Mouse (Mus musculus): ENCODE results near the gene Rpp21. TPM values are rescaled to one million over a fixed set of nuclear protein-coding genes. Genes with fewer than 3 reads are reported as not detected.

Rpp21 gene
- polyA plus RNA-seq (2015; fragmentation: Nextera tagmentation; extraction: Ambion mirVana), result 73.2 and 89.1 TPM in 2 replicates

GRCm38 (mm10) chr17:36257969-36258368 lies at the start of gene Rpp21:
Gene Rpp21, minus strand, starts transcription at chr17:36258069.
- Histone ChIP-seq H3K9me3 (replicated peaks; ENCODE audit: control insufficient read depth, low read length) (no peaks in the 10 kb centered on the region), H3K27me3 (ENCODE audit: control insufficient read depth, insufficient read depth, low read length) (no peaks in the 10 kb centered on the region), H3K4me3 (ENCODE audit: low read length) (peak within 1 kb of the TSS; percentile 76), H3K4me1 (ENCODE audit: control insufficient read depth, insufficient read depth, low read length) (0 out of 2 replicates have a peak, but pooled peaks cover 2% of the 10 kb centered on the region), H3K27ac (ENCODE audit: low read length) (peak within 1 kb of the TSS; percentile 85), H3K36me3 (ENCODE audit: control insufficient read depth, insufficient read depth) (peaks cover 35% of the 10 kb centered on the region), H3K9ac (ENCODE audit: low read length) (peak within 1 kb of the TSS; percentile 86), H3K4me2 (ENCODE audit: low read depth, low read length) (peak within 1 kb of the TSS; percentile 61)
- 52% methylated on average over 6 of the region's 6 CpGs for WGBS
- ATAC-seq (replicated peaks; ENCODE audit: extremely low read depth, insufficient read depth, low FRiP score), result no peak

GRCm38 (mm10) chr17:36286390-36286789 lies 28.5 kb upstream of the Rpp21 start, which contains the start of gene H2-M10.2:
Gene H2-M10.2, minus strand, starts transcription at chr17:36286490.
- WGBS, result 88% methylated on average over 2 of the region's 2 CpGs
- Histone ChIP-seq H3K27me3 (ENCODE audit: control insufficient read depth, insufficient read depth, low read length) (no peaks in the 10 kb centered on the region), H3K9ac (ENCODE audit: low read length) (no peak within 1 kb of the TSS), H3K4me1 (ENCODE audit: control insufficient read depth, insufficient read depth, low read length) (no peaks in the 10 kb centered on the region), H3K36me3 (ENCODE audit: control insufficient read depth, insufficient read depth) (peaks cover 7% of the 10 kb centered on the region; the same call in 1 of the 2 replicates), H3K27ac (ENCODE audit: low read length) (no peak within 1 kb of the TSS), H3K9me3 (replicated peaks; ENCODE audit: control insufficient read depth, low read length) (no peaks in the 10 kb centered on the region; the same call in none of the 2 replicates), H3K4me3 (ENCODE audit: low read length) (no peak within 1 kb of the TSS), H3K4me2 (ENCODE audit: low read depth, low read length) (no peak within 1 kb of the TSS)
- no peak for ATAC-seq (replicated peaks; ENCODE audit: extremely low read depth, insufficient read depth, low FRiP score)

GRCm38 (mm10) chr17:36281521-36282245 lies 23.8 kb upstream of the Rpp21 start:
- H3K4me1 ChIP-seq (ENCODE audit: control insufficient read depth, insufficient read depth, low read length), result no peaks in the 10 kb centered on the region
- H3K27me3 ChIP-seq (ENCODE audit: control insufficient read depth, insufficient read depth, low read length), result no peaks in the 10 kb centered on the region
- no peak overlapping the region for H3K4me2 ChIP-seq (ENCODE audit: low read depth, low read length)
- H3K27ac ChIP-seq (ENCODE audit: low read length), result no peak overlapping the region
- no peak overlapping the region for H3K9ac ChIP-seq (ENCODE audit: low read length)
- no peak for ATAC-seq (replicated peaks; ENCODE audit: extremely low read depth, insufficient read depth, low FRiP score)
- H3K4me3 ChIP-seq (ENCODE audit: low read length), result no peak overlapping the region
- H3K36me3 ChIP-seq (ENCODE audit: control insufficient read depth, insufficient read depth), result peaks cover 23% of the 10 kb centered on the region
- H3K9me3 ChIP-seq (replicated peaks; ENCODE audit: control insufficient read depth, low read length), result no peaks in the 10 kb centered on the region; the same call in none of the 2 replicates
- WGBS, result 93% methylated on average over 4 of the region's 4 CpGs

GRCm38 (mm10) chr17:36274776-36275175 lies 16.9 kb upstream of the Rpp21 start:
- no peak overlapping the region for H3K27ac ChIP-seq (ENCODE audit: low read length)
- H3K9ac ChIP-seq (ENCODE audit: low read length), result no peak overlapping the region
- H3K27me3 ChIP-seq (ENCODE audit: control insufficient read depth, insufficient read depth, low read length), result no peaks in the 10 kb centered on the region
- no peak overlapping the region for H3K4me2 ChIP-seq (ENCODE audit: low read depth, low read length)
- H3K9me3 ChIP-seq (replicated peaks; ENCODE audit: control insufficient read depth, low read length), result no peaks in the 10 kb centered on the region
- no peak for ATAC-seq (replicated peaks; ENCODE audit: extremely low read depth, insufficient read depth, low FRiP score)
- WGBS, result 84% methylated on average over 4 of the region's 4 CpGs
- H3K4me3 ChIP-seq (ENCODE audit: low read length), result no peak overlapping the region
- peaks cover 21% of the 10 kb centered on the region for H3K4me1 ChIP-seq (ENCODE audit: control insufficient read depth, insufficient read depth, low read length)
- peaks cover 11% of the 10 kb centered on the region; the same call in 1 of the 2 replicates for H3K36me3 ChIP-seq (ENCODE audit: control insufficient read depth, insufficient read depth)

GRCm38 (mm10) chr17:36273796-36274195 lies 15.9 kb upstream of the Rpp21 start:
- no peak overlapping the region for H3K4me3 ChIP-seq (ENCODE audit: low read length)
- ATAC-seq (replicated peaks; ENCODE audit: extremely low read depth, insufficient read depth, low FRiP score), result no peak
- H3K4me2 ChIP-seq (ENCODE audit: low read depth, low read length), result no peak overlapping the region
- peaks cover 21% of the 10 kb centered on the region for H3K4me1 ChIP-seq (ENCODE audit: control insufficient read depth, insufficient read depth, low read length)
- H3K27ac ChIP-seq (ENCODE audit: low read length), result no peak overlapping the region
- H3K27me3 ChIP-seq (ENCODE audit: control insufficient read depth, insufficient read depth, low read length), result no peaks in the 10 kb centered on the region
- no peaks in the 10 kb centered on the region for H3K9me3 ChIP-seq (replicated peaks; ENCODE audit: control insufficient read depth, low read length)
- peaks cover 11% of the 10 kb centered on the region; the same call in 1 of the 2 replicates for H3K36me3 ChIP-seq (ENCODE audit: control insufficient read depth, insufficient read depth)
- H3K9ac ChIP-seq (ENCODE audit: low read length), result no peak overlapping the region
- WGBS, result 86% methylated on average over 4 of the region's 4 CpGs

GRCm38 (mm10) chr17:36272643-36273366 lies 14.9 kb upstream of the Rpp21 start:
- ATAC-seq (replicated peaks; ENCODE audit: extremely low read depth, insufficient read depth, low FRiP score), result no peak
- 73% methylated on average over 9 of the region's 9 CpGs for WGBS

GRCm38 (mm10) chr17:36271586-36272256 lies 13.9 kb upstream of the Rpp21 start, which contains the start of gene Trim39:
Gene Trim39, minus strand, starts transcription at chr17:36272247.
- Histone ChIP-seq H3K4me2 (ENCODE audit: low read depth, low read length) (peak within 1 kb of the TSS; percentile 90), H3K4me1 (ENCODE audit: control insufficient read depth, insufficient read depth, low read length) (peaks cover 21% of the 10 kb centered on the region), H3K36me3 (ENCODE audit: control insufficient read depth, insufficient read depth) (peaks cover 16% of the 10 kb centered on the region), H3K9ac (ENCODE audit: low read length) (peak within 1 kb of the TSS; percentile 97), H3K27me3 (ENCODE audit: control insufficient read depth, insufficient read depth, low read length) (no peaks in the 10 kb centered on the region), H3K27ac (ENCODE audit: low read length) (peak within 1 kb of the TSS; percentile 86), H3K4me3 (ENCODE audit: low read length) (peak within 1 kb of the TSS; percentile 88), H3K9me3 (replicated peaks; ENCODE audit: control insufficient read depth, low read length) (no peaks in the 10 kb centered on the region)
- peak; percentile 78 for ATAC-seq (replicated peaks; ENCODE audit: extremely low read depth, insufficient read depth, low FRiP score)
- WGBS, result under 1% methylated on average over 43 of the region's 43 CpGs

More at GRCm38 (mm10) chr17:36272643-36273366, 14.9 kb upstream of the Rpp21 start:
- H3K9ac ChIP-seq (ENCODE audit: low read length), result peak overlapping the region; percentile 97
- peak overlapping the region; percentile 88 for H3K4me3 ChIP-seq (ENCODE audit: low read length)
- H3K27ac ChIP-seq (ENCODE audit: low read length), result no peak overlapping the region
- H3K36me3 ChIP-seq (ENCODE audit: control insufficient read depth, insufficient read depth), result peaks cover 12% of the 10 kb centered on the region
- peak overlapping the region; percentile 90 for H3K4me2 ChIP-seq (ENCODE audit: low read depth, low read length)
- no peaks in the 10 kb centered on the region for H3K27me3 ChIP-seq (ENCODE audit: control insufficient read depth, insufficient read depth, low read length)
- no peaks in the 10 kb centered on the region for H3K9me3 ChIP-seq (replicated peaks; ENCODE audit: control insufficient read depth, low read length)
- H3K4me1 ChIP-seq (ENCODE audit: control insufficient read depth, insufficient read depth, low read length), result peaks cover 21% of the 10 kb centered on the region

GRCm38 (mm10) chr17:36270956-36271585 lies 13.2 kb upstream of the Rpp21 start:
- peaks cover 18% of the 10 kb centered on the region for H3K36me3 ChIP-seq (ENCODE audit: control insufficient read depth, insufficient read depth)
- under 1% methylated on average over 84 of the region's 84 CpGs for WGBS
- H3K9ac ChIP-seq (ENCODE audit: low read length), result peak overlapping the region; percentile 97
- peaks cover 21% of the 10 kb centered on the region for H3K4me1 ChIP-seq (ENCODE audit: control insufficient read depth, insufficient read depth, low read length)
- H3K4me3 ChIP-seq (ENCODE audit: low read length), result peak overlapping the region; percentile 88
- peak overlapping the region; percentile 86 for H3K27ac ChIP-seq (ENCODE audit: low read length)
- H3K27me3 ChIP-seq (ENCODE audit: control insufficient read depth, insufficient read depth, low read length), result no peaks in the 10 kb centered on the region
- no peaks in the 10 kb centered on the region for H3K9me3 ChIP-seq (replicated peaks; ENCODE audit: control insufficient read depth, low read length)
- peak; percentile 89 for ATAC-seq (replicated peaks; ENCODE audit: extremely low read depth, insufficient read depth, low FRiP score)
- peak overlapping the region; percentile 90 for H3K4me2 ChIP-seq (ENCODE audit: low read depth, low read length)

Measured in heart, embryonic 16.5 days (tissue).